Mouse (Mus musculus) lung, adult 2 months (tissue): ENCODE data around the gene Cdkn1b. TPM values are rescaled to one million over a fixed set of nuclear protein-coding genes. Genes with fewer than 3 reads are reported as not detected.

Experiments used
- DNase-seq: peaks from one replicate; pipeline ENCODE4 v3.0.0; 2022
- H3K4me1 ChIP-seq: fragments of 200-500 bp; 2 replicates; pipeline ENCODE4 v1.6.1; 2011; ENCODE audit warnings: low read length; ENCODE audit not compliant: control insufficient read depth, insufficient read depth
- H3K4me3 ChIP-seq: fragments of 200-500 bp; replicated peaks from 2 replicates; pipeline ENCODE3; 2011; ENCODE audit warnings: low read depth, mild to moderate bottlenecking, control low read depth, low read length; ENCODE audit errors: extremely low read depth
- CTCF ChIP-seq: fragments of 200-500 bp; IDR thresholded peaks from 2 replicates; pipeline ENCODE4 v1.5.1; 2011; ENCODE audit warnings: mild to moderate bottlenecking, low read length, control low read depth; ENCODE audit not compliant: insufficient read depth
- POLR2A ChIP-seq: fragments of 200-500 bp; IDR thresholded peaks from 2 replicates; pipeline ENCODE4 v1.6.1; 2011; ENCODE audit warnings: low read depth, mild to moderate bottlenecking, control low read depth, low read length, borderline replicate concordance; ENCODE audit errors: extremely low read depth
- WGBS: fragments of 180-500 bp; shearing (Covaris S2); methylation state at CpG from one replicate; pipeline ENCODE4 v1.1.7; 2018; 5-methylcytosine and 5-hydroxymethylcytosine counted together
- polyA plus RNA-seq: library from polyadenylated mRNA; depleted of rRNA; stranded (reverse); fragments of >200 nt; gene quantifications from 2 replicates; pipeline ENCODE4 v1.2.3, GENCODE M21; 2012; rRNA removed

Gene Cdkn1b
- polyA plus RNA-seq, result 26.9 and 31.6 TPM in 2 replicates

GRCm38 (mm10) chr6:134920190-134921013 lies at the start of gene Cdkn1b:
Gene Cdkn1b, plus strand, starts transcription at chr6:134920401.
- peak within 1 kb of the TSS; percentile 86 for H3K4me3 ChIP-seq
- TF ChIP-seq CTCF (no peak), POLR2A (peak; percentile 95)
- no peaks in the 10 kb centered on the region for H3K4me1 ChIP-seq
- peak; percentile 92 for DNase-seq
- WGBS, result under 1% methylated on average over 76 of the region's 77 CpGs

- WGBS, result 89% methylated on average over 4 of the region's 4 CpGs
- Histone ChIP-seq H3K4me3 (no peak overlapping the region), H3K4me1 (no peaks in the 10 kb centered on the region)
- no peak for DNase-seq
- TF ChIP-seq CTCF, result no peak
- no peak for TF ChIP-seq POLR2A
Observed at GRCm38 (mm10) chr6:134870887-134871286, 49.3 kb upstream of the Cdkn1b start.

- no peak overlapping the region for H3K4me3 ChIP-seq
- WGBS, result 90% methylated on average over 2 of the region's 2 CpGs
- no peak for DNase-seq
- H3K4me1 ChIP-seq, result no peaks in the 10 kb centered on the region
- TF ChIP-seq POLR2A (no peak), CTCF (no peak)
Observed at GRCm38 (mm10) chr6:134872236-134872635, 48.0 kb upstream of the Cdkn1b start.

GRCm38 (mm10) chr6:134873018-134873417 lies 47.2 kb upstream of the Cdkn1b start:
- no peak overlapping the region for H3K4me3 ChIP-seq
- TF ChIP-seq POLR2A, result no peak
- WGBS, result 81% methylated on average over 2 of the region's 2 CpGs
- no peak for DNase-seq
- no peaks in the 10 kb centered on the region for H3K4me1 ChIP-seq

- TF ChIP-seq CTCF, result no peak
- no peak for TF ChIP-seq POLR2A
- H3K4me3 ChIP-seq, result no peak overlapping the region
- no peaks in the 10 kb centered on the region for H3K4me1 ChIP-seq
- DNase-seq, result no peak
- 75% methylated on average over 6 of the region's 6 CpGs for WGBS
Observed at GRCm38 (mm10) chr6:134876795-134877194, 43.4 kb upstream of the Cdkn1b start.

- DNase-seq, result no peak
- no peak overlapping the region for H3K4me3 ChIP-seq
- WGBS, result 92% methylated on average over 4 of the region's 4 CpGs
- TF ChIP-seq POLR2A (no peak), CTCF (no peak)
- no peaks in the 10 kb centered on the region for H3K4me1 ChIP-seq
Observed at GRCm38 (mm10) chr6:134877276-134877675, 42.9 kb upstream of the Cdkn1b start.

GRCm38 (mm10) chr6:134877892-134878291 lies 42.3 kb upstream of the Cdkn1b start:
- TF ChIP-seq CTCF (no peak), POLR2A (no peak)

GRCm38 (mm10) chr6:134879556-134879955 lies 40.6 kb upstream of the Cdkn1b start:
- DNase-seq, result no peak
- TF ChIP-seq CTCF, result no peak
- TF ChIP-seq POLR2A, result no peak
- H3K4me3 ChIP-seq, result no peak overlapping the region
- no peaks in the 10 kb centered on the region for H3K4me1 ChIP-seq
- 81% methylated on average over 5 of the region's 5 CpGs for WGBS

More at GRCm38 (mm10) chr6:134877892-134878291, 42.3 kb upstream of the Cdkn1b start:
- no peak for DNase-seq
- no peak overlapping the region for H3K4me3 ChIP-seq
- 89% methylated on average over 1 of the region's 1 CpGs for WGBS
- H3K4me1 ChIP-seq, result no peaks in the 10 kb centered on the region

- WGBS, result 53% methylated on average over 2 of the region's 2 CpGs
- H3K4me3 ChIP-seq, result no peak overlapping the region
- no peak for TF ChIP-seq CTCF
- no peak for TF ChIP-seq POLR2A
- no peaks in the 10 kb centered on the region for H3K4me1 ChIP-seq
- no peak for DNase-seq
Observed at GRCm38 (mm10) chr6:134880046-134880445, 40.2 kb upstream of the Cdkn1b start.

GRCm38 (mm10) chr6:134883661-134884060 lies 36.5 kb upstream of the Cdkn1b start:
- WGBS, result 71% methylated on average over 4 of the region's 4 CpGs
- DNase-seq, result no peak
- no peak for TF ChIP-seq POLR2A
- no peak for TF ChIP-seq CTCF
- Histone ChIP-seq H3K4me3 (no peak overlapping the region), H3K4me1 (no peaks in the 10 kb centered on the region)
